17 mouse cellular contexts compared by ENCODE assay signal in genomic region chr1:89558080-89558479, GRCm38 (mm10).
DNase-seq lines count a peak whose midpoint lies in the region; ATAC-seq and TF ChIP-seq lines count a peak whose summit lies in the region.
"Had no signal": no experiment of that assay in that cellular context is flagged by ENCODE, and none has a peak within 500 bp of the region (broad histone marks: within the 10 kb centered on the region; RNA-seq: fewer than 3 reads in every experiment).

No protein-coding gene starts in this region.

- peaks cover 89% of the 10 kb centered on the region for H3K79me2 ChIP-seq in myocyte (ENCODE audit: control insufficient read depth, insufficient read depth)

- intact Hi-C loops in gastrocnemius, adult 2 months (cut with DNase I): no loop called here

- no peak overlapping the region for H3K9ac ChIP-seq in kidney, embryonic 16.5 days (replicated peaks; ENCODE audit: low read length)
- H3K9ac ChIP-seq: embryonic facial prominence, embryonic 13.5 days; forebrain, postnatal 0 days; hindbrain, embryonic 12.5 days; liver, embryonic 14.5 days had no signal

- no peak for TF ChIP-seq POLR2A in myocyte (IDR thresholded peaks at IDR 0.05; ENCODE audit: insufficient read length, low read depth)

- no peak overlapping the region for H3ac ChIP-seq in myocyte (ENCODE audit: control insufficient read depth, insufficient read length)

- H3K27me3 ChIP-seq in kidney, embryonic 16.5 days (ENCODE audit: insufficient read depth, low read length): no peaks in the 10 kb centered on the region
- H3K27me3 ChIP-seq in myocyte (ENCODE audit: control insufficient read depth, insufficient read depth, insufficient read length): no peaks in the 10 kb centered on the region
- H3K27me3 ChIP-seq: embryonic facial prominence, embryonic 13.5 days; hindbrain, embryonic 12.5 days had no signal

- no peak for TF ChIP-seq CTCF in gastrocnemius, adult 2 months (IDR thresholded peaks at IDR 0.05)

- peaks cover 45% of the 10 kb centered on the region for H3K4me1 ChIP-seq in kidney, embryonic 16.5 days (ENCODE audit: insufficient read depth, low read length)

- no peak overlapping the region for H3K4me2 ChIP-seq in kidney, embryonic 16.5 days (replicated peaks; ENCODE audit: low read depth, low read length)
- peak overlapping the region; percentile 31 for H3K4me2 ChIP-seq in myocyte (ENCODE audit: low read depth)
- H3K4me2 ChIP-seq: embryonic facial prominence, embryonic 13.5 days; hindbrain, embryonic 12.5 days; midbrain, embryonic 11.5 days had no signal

- H3K36me3 ChIP-seq in kidney, embryonic 16.5 days (ENCODE audit: insufficient read depth, low read length): no peaks in the 10 kb centered on the region
- no peaks in the 10 kb centered on the region for H3K36me3 ChIP-seq in myocyte (ENCODE audit: control insufficient read depth, insufficient read depth)
- H3K36me3 ChIP-seq: embryonic facial prominence, embryonic 13.5 days; hindbrain, embryonic 12.5 days had no signal

- H3K4me3 ChIP-seq in gastrocnemius, adult 2 months: no peak overlapping the region
- no peak overlapping the region for H3K4me3 ChIP-seq in kidney, embryonic 16.5 days (ENCODE audit: low read length)
- no peak overlapping the region for H3K4me3 ChIP-seq in myocyte
- H3K4me3 ChIP-seq: embryonic facial prominence, embryonic 13.5 days; hindbrain, embryonic 12.5 days; layer of hippocampus, adult 2 months had no signal

- 60% methylated on average over 1 of the region's 1 CpGs for WGBS in kidney, embryonic 16.5 days

- ATAC-seq in kidney, embryonic 16.5 days (ENCODE audit: low FRiP score, low TSS enrichment): no peak
- ATAC-seq: forebrain, postnatal 0 days had no signal

- DNase-seq in gastrocnemius, adult 2 months: no peak
- DNase-seq in gastrocnemius, adult 18-20 months (ENCODE audit: low spot score): no peak
- peak; percentile 40 to 63 for DNase-seq in kidney, postnatal 25 days
- peak; percentile 59 for DNase-seq in testis, postnatal 10 days (ENCODE audit: low spot score)
- no peak for DNase-seq in testis, postnatal 14 days (ENCODE audit: low spot score)
- no peak for DNase-seq in right cerebral cortex, adult 2 months (ENCODE audit: low spot score in 2 of 2)
- DNase-seq: forebrain, postnatal 0 days; heart, adult 11 months; lung, postnatal 36 days; right cerebral cortex, postnatal 4 days had no signal

- H3K27ac ChIP-seq in gastrocnemius, adult 2 months: 0 out of 2 replicates have a peak overlapping the region, but pooled peaks have one; percentile 28
- H3K27ac ChIP-seq in kidney, embryonic 16.5 days (ENCODE audit: low read length): no peak overlapping the region
- H3K27ac ChIP-seq: embryonic facial prominence, embryonic 13.5 days; hindbrain, embryonic 12.5 days; layer of hippocampus, adult 2 months; liver, embryonic 14.5 days had no signal

- H3K9me3 ChIP-seq in kidney, embryonic 16.5 days (ENCODE audit: low read length): no peaks in the 10 kb centered on the region
- H3K9me3 ChIP-seq: embryonic facial prominence, embryonic 13.5 days; hindbrain, embryonic 12.5 days had no signal

TF ChIP-seq in myocyte, 11 proteins besides CTCF, POLR2A, EP300 and RAD21:
- TF ChIP-seq MYOG (IDR thresholded peaks at IDR 0.05; ENCODE audit: control insufficient read depth in 1 of 3, insufficient read depth in 1 of 3, insufficient read length in 2 of 3, low read depth in 2 of 3) (peak in 1 of 3 experiments; percentile 59), E2F4 (IDR thresholded peaks at IDR 0.05; ENCODE audit: insufficient read depth) (no peak), MYOD1 (IDR thresholded peaks at IDR 0.05; ENCODE audit: control insufficient read depth in 1 of 3, insufficient read length in 2 of 3, low read depth in 2 of 3) (peak in 1 of 3 experiments; percentile 27), SRF (IDR thresholded peaks at IDR 0.05; ENCODE audit: control insufficient read depth, insufficient read length, low read depth) (no peak)
TF ChIP-seq in myocyte: peak in this region for 2.

Comparison
In these comparisons a context has a peak if more than half of its experiments do, and no peak if none do; other contexts are left out.
1. DNase-seq: peak in kidney, postnatal 25 days (2 of 2) and testis, postnatal 10 days (single experiment); none in gastrocnemius, adult 2 months (single experiment), gastrocnemius, adult 18-20 months (single experiment), testis, postnatal 14 days (single experiment) and right cerebral cortex, adult 2 months (0 of 2).